Mouse (Mus musculus): Measurements from ENCODE around the gene Nckap5l.

DNA sequence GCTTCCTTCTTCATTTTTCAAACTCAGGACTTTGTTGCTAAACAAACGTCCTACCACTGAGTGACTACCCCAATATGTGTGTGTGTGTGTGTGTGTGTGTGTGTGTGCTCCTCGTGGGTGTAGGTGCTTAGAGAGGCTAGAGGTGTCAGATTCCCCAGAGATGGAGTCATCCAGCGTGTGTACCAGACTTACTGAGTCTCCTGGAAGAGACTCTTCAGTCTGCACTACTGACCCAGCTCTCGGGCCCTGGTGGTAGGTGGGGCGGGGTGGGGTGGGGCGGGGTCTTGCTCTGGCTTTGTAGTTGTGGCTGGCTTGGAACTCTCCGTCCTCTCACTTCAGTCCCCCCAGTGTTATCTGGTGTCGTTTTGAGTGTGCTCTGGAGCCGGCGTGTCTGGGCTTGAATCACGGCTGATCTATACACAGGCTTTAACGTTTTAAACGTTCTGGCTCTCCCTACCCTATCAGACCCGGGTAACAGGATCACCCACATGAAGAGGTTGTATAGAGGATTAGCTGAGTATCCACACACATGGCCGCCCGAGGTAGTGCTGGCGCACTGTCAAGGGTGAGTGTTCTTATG lies 39.8 kb downstream of the Nckap5l start:
- TF ChIP-seq CTCF (IDR thresholded peaks at IDR 0.05) (no peak), EP300 (IDR thresholded peaks at IDR 0.05) (peak; percentile 33)
